Comparison of ENCODE assay signal across 8 mouse cellular contexts in the genomic region with DNA sequence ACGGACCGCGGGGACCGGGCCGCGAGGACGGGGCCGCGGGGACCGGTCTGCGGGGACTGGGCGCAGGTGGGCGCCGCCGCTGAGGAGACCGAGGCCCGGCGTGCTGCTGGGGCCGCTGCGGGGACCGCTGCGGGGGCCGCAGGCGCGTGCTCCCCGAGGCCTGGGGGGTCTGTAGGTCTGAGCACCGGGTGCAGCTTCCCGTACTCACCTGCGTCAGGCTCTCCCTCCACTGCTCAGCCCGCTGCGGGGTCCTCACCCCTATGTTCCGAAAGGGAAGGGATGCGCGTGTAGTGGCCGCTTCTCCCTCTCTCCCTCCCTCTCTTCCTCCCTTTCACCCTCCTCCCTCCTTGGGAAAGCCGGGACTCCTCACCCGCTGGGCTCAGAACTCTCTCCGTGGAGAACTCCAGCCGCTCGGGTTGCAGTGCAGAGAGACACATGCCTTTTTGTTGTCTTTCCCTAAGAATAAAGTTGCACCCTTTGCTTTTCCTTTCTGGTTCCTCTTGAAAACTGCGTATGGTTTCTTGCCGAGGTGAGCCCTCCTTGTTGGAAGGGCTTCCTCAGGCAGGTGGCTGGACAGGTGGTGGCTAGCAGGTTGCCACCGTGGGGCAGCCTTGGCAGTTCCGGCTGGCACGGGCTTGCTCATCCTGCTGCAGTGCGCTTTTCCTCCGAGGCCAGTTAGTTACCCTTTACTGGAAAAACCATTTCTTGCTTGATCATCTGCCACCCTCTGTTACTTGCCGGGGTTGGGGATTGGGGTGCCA. TPM values are rescaled to one million over a fixed set of nuclear protein-coding genes. Genes with fewer than 3 reads are reported as not detected.
DNase-seq lines count a peak whose midpoint lies in the region; ATAC-seq and TF ChIP-seq lines count a peak whose summit lies in the region.

No protein-coding gene starts in this region.

- TF ChIP-seq CTCF in kidney, adult 2 months (conservative IDR thresholded peaks at IDR 0.05; ENCODE audit: insufficient read depth, insufficient read length, low read depth, low read length), result no peak

- ATAC-seq in CD4-positive, CD25-positive, alpha-beta regulatory T cell, adult 4 months, result peak; percentile 11
- peak; percentile 46 for ATAC-seq in lung, embryonic 15.5 days (ENCODE audit: borderline replicate concordance, extremely low read depth, low FRiP score, low TSS enrichment)

- H3K27me3 ChIP-seq in kidney, adult 2 months (replicated peaks; ENCODE audit: control insufficient read depth, insufficient read depth, low read length), result no peaks in the 10 kb centered on the region
- H3K27me3 ChIP-seq in lung, embryonic 15.5 days, result no peaks in the 10 kb centered on the region

- DNase-seq in 3134 (ENCODE audit: extremely low read depth, insufficient read length, low spot score), result peak; percentile 59
- peak; percentile 97 for DNase-seq in cerebellum, adult 9-10 months
- DNase-seq in forelimb bud, embryonic 11.5 days (ENCODE audit: low read depth, low spot score), result peak; percentile 16
- DNase-seq in kidney, adult 2 months, result peak; percentile 67
- peak; percentile 21 for DNase-seq in right cerebral cortex, postnatal 14 days
- DNase-seq in layer of hippocampus, adult 11-12 months (ENCODE audit: low spot score), result no peak

- no peaks in the 10 kb centered on the region for H3K9me3 ChIP-seq in lung, embryonic 15.5 days

- no peak for TF ChIP-seq POLR2A in kidney, adult 2 months (IDR thresholded peaks at IDR 0.05; ENCODE audit: low read depth, low read length)

- 1% methylated on average over 47 of the region's 48 CpGs for WGBS in kidney, adult 2 months
- under 1% methylated on average over 40 of the region's 48 CpGs for WGBS in lung, embryonic 15.5 days

- H3K4me1 ChIP-seq in kidney, adult 2 months (ENCODE audit: control insufficient read depth, insufficient read depth, low read length), result peaks cover 21% of the 10 kb centered on the region
- peaks cover 41% of the 10 kb centered on the region for H3K4me1 ChIP-seq in lung, embryonic 15.5 days

- peak overlapping the region; percentile 89 for H3K4me3 ChIP-seq in kidney, adult 2 months (ENCODE audit: insufficient read depth, low read depth, low read length)
- peak overlapping the region; percentile 73 for H3K4me3 ChIP-seq in lung, embryonic 15.5 days

- peak overlapping the region; percentile 87 for H3K4me2 ChIP-seq in lung, embryonic 15.5 days

- peak overlapping the region; percentile 73 for H3K9ac ChIP-seq in lung, embryonic 15.5 days

- no peaks in the 10 kb centered on the region for H3K36me3 ChIP-seq in kidney, adult 2 months (ENCODE audit: control insufficient read depth, insufficient read depth, low read length)
- no peaks in the 10 kb centered on the region for H3K36me3 ChIP-seq in lung, embryonic 15.5 days

- H3K27ac ChIP-seq in kidney, adult 2 months (ENCODE audit: insufficient read depth, low read depth, low read length), result peak overlapping the region; percentile 29
- peak overlapping the region; percentile 53 for H3K27ac ChIP-seq in lung, embryonic 15.5 days

RNA-seq across cellular contexts. Expression of gene Dgkd, which starts 0.7 kb away (rescaled TPM):
- polyA plus RNA-seq in CD4-positive, CD25-positive, alpha-beta regulatory T cell, adult 4 months (2017; shearing (Covaris generic)), result 10 to 100 TPM; 38.7 to 57.0 TPM
- 31.4 and 32.1 TPM in 2 replicates for polyA plus RNA-seq in kidney, adult 2 months (2012; rRNA removed)
- polyA plus RNA-seq in lung, embryonic 15.5 days (2015; fragmentation: Nextera tagmentation; extraction: Ambion mirVana), result 29.6 and 33.5 TPM in 2 replicates

RNA-seq across cellular contexts. Expression of gene Sag, which starts 50.3 kb away (rescaled TPM):
- 1 to 10 TPM; 6.2 to 6.4 TPM for polyA plus RNA-seq in CD4-positive, CD25-positive, alpha-beta regulatory T cell, adult 4 months (2017; shearing (Covaris generic))
- 0.16 and 0.34 TPM in 2 replicates for polyA plus RNA-seq in kidney, adult 2 months (2012; rRNA removed)
- polyA plus RNA-seq in lung, embryonic 15.5 days (2015; fragmentation: Nextera tagmentation; extraction: Ambion mirVana), result 1.2 and 1.3 TPM in 2 replicates
